Mouse (Mus musculus): ENCODE measurements around the gene Sohlh2. TPM values are rescaled to one million over a fixed set of nuclear protein-coding genes. Genes with fewer than 3 reads are reported as not detected.

Gene Sohlh2
- total and polyA plus RNA-seq, 3 experiments = not detected

- no peak overlapping the region for H3K4me2 ChIP-seq (ENCODE audit: insufficient read depth, low read depth, poor library complexity, severe bottlenecking)
- H3K9me3 ChIP-seq (replicated peaks; ENCODE audit: low read length) = peaks cover 67% of the 10 kb centered on the region
- no peaks in the 10 kb centered on the region for H3K27me3 ChIP-seq (replicated peaks)
- H3K4me3 ChIP-seq (replicated peaks in 1 of 3; ENCODE audit: low read depth in 2 of 3, low read length in 2 of 3, poor library complexity in 1 of 3) = no peak overlapping the region
- no peak for DNase-seq (ENCODE audit: extremely low read depth)
- in situ Hi-C loops (cut with MboI; ENCODE audit: low pct_ligation_motif_present, low pct_unique_long_range_greater_than_20kb, low sequenced_read_pairs) (no loop called here), dilution Hi-C loops (cut with MboI; ENCODE audit: extremely low pct_ligation_motif_present, extremely low pct_unique_long_range_greater_than_20kb, low sequenced_read_pairs) (no loop called here)
- H3K79me2 ChIP-seq (replicated peaks; ENCODE audit: control insufficient read depth, extremely low read depth, insufficient read depth, poor library complexity, severe bottlenecking) = no peaks in the 10 kb centered on the region
- no peaks in the 10 kb centered on the region for H3K4me1 ChIP-seq (ENCODE audit: control insufficient read depth in 1 of 2, insufficient read depth in 2 of 2)
- no peak overlapping the region for H3K27ac ChIP-seq (ENCODE audit: insufficient read depth, low read depth)
- H3K9ac ChIP-seq (ENCODE audit: insufficient read depth, low read depth) = no peak overlapping the region
- no peaks in the 10 kb centered on the region for H3K36me3 ChIP-seq (replicated peaks in 1 of 2; ENCODE audit: control insufficient read depth in 1 of 2, insufficient read depth in 1 of 2, low read length in 1 of 2)
- TF ChIP-seq EP300 (IDR thresholded peaks at IDR 0.05; ENCODE audit: low read length) = no peak
- TF ChIP-seq GABPA (IDR thresholded peaks at IDR 0.05; ENCODE audit: insufficient replicate concordance, low read depth, low read length) = no peak
- TF ChIP-seq SMC3 (IDR thresholded peaks at IDR 0.05; ENCODE audit: low read depth, low read length) = no peak
- no peak for TF ChIP-seq UBTF (IDR thresholded peaks at IDR 0.05; ENCODE audit: low read depth, low read length)
- no peak for TF ChIP-seq MAFK (IDR thresholded peaks at IDR 0.05; ENCODE audit: insufficient replicate concordance, low read length)
- no peak for TF ChIP-seq TCF12 (IDR thresholded peaks at IDR 0.05; ENCODE audit: low read depth, low read length)
- no peak for TF ChIP-seq MYC (IDR thresholded peaks at IDR 0.05; ENCODE audit: low read depth, low read length)
- no peak for TF ChIP-seq TBP (conservative IDR thresholded peaks at IDR 0.05; ENCODE audit: low read depth, low read length)
- TF ChIP-seq RCOR1 (conservative IDR thresholded peaks at IDR 0.05; ENCODE audit: low read depth, low read length) = no peak
- TF ChIP-seq PAX5 (IDR thresholded peaks at IDR 0.05; ENCODE audit: low read length) = no peak
- no peak for TF ChIP-seq E2F4 (IDR thresholded peaks at IDR 0.05; ENCODE audit: insufficient replicate concordance, low read depth, low read length)
- no peak for TF ChIP-seq IRF4 (IDR thresholded peaks at IDR 0.05; ENCODE audit: low read depth, low read length)
- TF ChIP-seq JUN (IDR thresholded peaks at IDR 0.05; ENCODE audit: insufficient read depth, low read depth, low read length) = no peak
- no peak for TF ChIP-seq ELF1 (IDR thresholded peaks at IDR 0.05; ENCODE audit: low read depth, low read length)
- no peak for TF ChIP-seq POLR2A (IDR thresholded peaks at IDR 0.05; ENCODE audit: low read depth, low read length)
- no peak for TF ChIP-seq MAZ (IDR thresholded peaks at IDR 0.05; ENCODE audit: low read depth, low read length)
- TF ChIP-seq MEF2A (IDR thresholded peaks at IDR 0.05; ENCODE audit: borderline replicate concordance, low read depth, low read length) = no peak
- TF ChIP-seq SIN3A (IDR thresholded peaks at IDR 0.05; ENCODE audit: low read length) = no peak
Measured at GRCm38 (mm10) chr3:55227214-55227581, 45.4 kb downstream of the Sohlh2 start.

GRCm38 (mm10) chr3:55241730-55242421 lies 60.0 kb downstream of the Sohlh2 start, which contains the start of gene Dclk1:
TSS of gene Dclk1 (plus strand) at chr3:55242364.
- H3K4me3 ChIP-seq (replicated peaks in 1 of 3; ENCODE audit: low read depth in 2 of 3, low read length in 2 of 3, poor library complexity in 1 of 3) = no peak within 1 kb of the TSS

More at GRCm38 (mm10) chr3:55241730-55242421, 60.0 kb downstream of the Sohlh2 start, which contains the start of gene Dclk1:
- Histone ChIP-seq H3K27me3 (replicated peaks) (no peaks in the 10 kb centered on the region), H3K79me2 (replicated peaks; ENCODE audit: control insufficient read depth, extremely low read depth, insufficient read depth, poor library complexity, severe bottlenecking) (no peaks in the 10 kb centered on the region), H3K27ac (ENCODE audit: insufficient read depth, low read depth) (no peak within 1 kb of the TSS), H3K36me3 (replicated peaks in 1 of 2; ENCODE audit: control insufficient read depth in 1 of 2, insufficient read depth in 1 of 2, low read length in 1 of 2) (no peaks in the 10 kb centered on the region), H3K9ac (ENCODE audit: insufficient read depth, low read depth) (no peak within 1 kb of the TSS), H3K4me2 (ENCODE audit: insufficient read depth, low read depth, poor library complexity, severe bottlenecking) (no peak within 1 kb of the TSS), H3K4me1 (ENCODE audit: control insufficient read depth in 1 of 2, insufficient read depth in 2 of 2) (no peaks in the 10 kb centered on the region), H3K9me3 (replicated peaks; ENCODE audit: low read length) (peaks cover 71% of the 10 kb centered on the region)
- DNase-seq (ENCODE audit: extremely low read depth) = no peak
- dilution Hi-C loops (cut with MboI; ENCODE audit: extremely low pct_ligation_motif_present, extremely low pct_unique_long_range_greater_than_20kb, low sequenced_read_pairs) = no loop called here
- in situ Hi-C loops (cut with MboI; ENCODE audit: low pct_ligation_motif_present, low pct_unique_long_range_greater_than_20kb, low sequenced_read_pairs) = no loop called here
- TF ChIP-seq MXI1 (IDR thresholded peaks at IDR 0.05; ENCODE audit: low read depth, low read length) = no peak

Data from CH12.LX (cell line).